Mouse (Mus musculus) spleen, postnatal 10 days (tissue): Measurements from ENCODE around the gene Vmn1r58.
"Not testable (repeated sequence)": the region's sequence is repeated elsewhere in the genome, so short reads cannot be mapped to it uniquely, and the experiment has no call there.

Source experiments
- DNase-seq, 2 experiments: peaks; one replicate each; pipeline ENCODE4 v3.0.0; 2021 to 2022; ENCODE audit warnings: low spot score in 2 of 2

Gene Vmn1r58

DNA sequence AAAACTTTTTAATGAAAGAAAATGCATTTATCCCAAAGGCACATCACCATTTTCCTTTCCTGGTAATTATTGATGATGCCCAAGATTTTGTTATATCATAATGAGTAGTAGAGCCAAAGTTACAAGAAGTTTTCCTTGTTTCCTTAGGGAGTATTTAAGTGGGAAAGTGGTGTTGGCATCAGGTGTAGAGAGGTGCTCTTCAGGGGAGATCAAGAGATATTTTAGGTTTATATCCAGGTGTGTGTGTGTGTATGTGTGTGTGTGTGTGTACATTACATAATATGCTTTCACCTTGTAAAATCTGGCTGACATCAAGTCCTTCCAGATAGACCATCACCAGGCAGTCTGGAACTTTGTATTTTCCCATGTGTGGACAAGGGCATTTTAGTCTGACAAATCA, at the start of gene Vmn1r58:
TSS of gene Vmn1r58 (minus strand) at position 101 of the 400 bp plus-strand sequence.
- DNase-seq = not testable (repeated sequence)

DNA sequence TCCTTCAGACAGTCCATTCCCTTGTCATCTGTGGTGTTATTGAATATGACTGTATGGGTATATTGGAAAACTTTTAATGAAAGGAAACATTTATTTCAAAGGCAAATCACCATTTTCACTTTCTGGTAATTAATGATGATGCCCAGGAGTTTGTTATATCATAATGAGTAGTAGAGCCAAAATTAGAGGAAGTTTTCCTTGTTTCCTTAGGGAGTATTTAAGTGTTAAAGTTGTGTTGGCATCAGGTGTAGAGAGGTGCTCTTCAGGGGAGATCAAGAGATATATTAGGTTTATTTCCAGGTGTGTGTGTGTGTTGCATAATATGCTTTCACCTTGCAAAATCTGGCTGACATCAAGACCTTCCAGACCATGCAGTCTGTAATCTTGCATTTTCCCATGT, 43.5 kb upstream of the Vmn1r58 start, which contains the start of gene Vmn1r59:
TSS of gene Vmn1r59 (minus strand) at position 101 of the 400 bp plus-strand sequence.
- DNase-seq = no peak

DNA sequence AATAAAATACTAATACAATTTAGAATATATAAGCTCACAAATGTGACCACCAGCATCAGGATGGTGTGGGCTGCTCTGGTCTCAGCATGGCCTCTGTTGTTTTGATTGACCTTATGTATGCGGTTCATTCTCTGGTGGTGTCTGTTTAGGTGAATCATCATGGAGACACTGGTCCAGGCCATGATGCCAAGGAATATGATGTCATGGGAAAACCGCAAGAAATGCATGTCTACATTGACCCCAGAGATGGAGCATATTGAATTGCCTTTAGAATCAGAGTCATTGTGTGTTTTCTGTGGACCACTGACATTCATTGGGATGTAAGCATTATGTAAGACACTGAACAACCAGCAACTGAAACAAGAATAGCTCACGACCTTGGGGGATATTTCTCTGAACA, 40.8 kb upstream of the Vmn1r58 start:
- DNase-seq = not testable (repeated sequence)

DNA sequence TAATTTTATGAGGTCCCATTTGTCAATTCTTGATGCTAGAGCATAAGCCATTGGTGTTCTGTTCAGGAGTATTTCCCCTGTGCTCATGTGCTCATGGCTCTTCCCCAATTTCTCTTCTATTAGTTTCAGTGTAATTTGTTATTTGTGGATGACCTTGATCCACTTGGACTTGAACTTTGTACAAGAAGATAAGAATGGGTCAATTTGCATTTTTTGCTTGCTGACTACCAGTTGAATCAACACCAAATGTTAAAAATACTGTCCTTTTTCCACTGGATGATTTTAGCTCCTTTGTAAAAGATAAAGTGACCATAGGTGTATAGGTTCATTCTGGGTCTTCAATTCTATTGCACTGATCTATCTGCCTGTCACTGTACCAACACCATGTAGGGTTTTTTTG, 35.4 kb upstream of the Vmn1r58 start:
- DNase-seq = no peak

DNA sequence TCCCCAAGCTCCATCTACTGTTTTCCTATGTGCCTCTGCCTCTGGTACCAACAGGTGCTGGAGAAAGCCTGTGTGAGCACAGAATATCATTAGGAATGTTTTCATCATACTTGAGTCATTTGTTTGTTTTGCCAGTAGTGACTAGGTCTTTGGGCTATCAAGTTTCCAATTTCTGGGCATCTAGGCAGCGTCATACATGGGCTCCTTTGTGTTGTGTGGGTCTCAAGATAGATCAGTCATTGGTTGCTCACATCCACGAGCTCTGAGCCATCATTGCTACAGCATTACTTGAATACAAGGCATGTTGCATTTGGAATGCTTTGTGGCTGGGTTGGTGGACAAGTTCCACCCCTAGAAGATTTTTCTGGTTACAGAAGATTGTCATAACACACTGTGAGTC, 7.0 kb downstream of the Vmn1r58 start:
- no peak for DNase-seq

DNA sequence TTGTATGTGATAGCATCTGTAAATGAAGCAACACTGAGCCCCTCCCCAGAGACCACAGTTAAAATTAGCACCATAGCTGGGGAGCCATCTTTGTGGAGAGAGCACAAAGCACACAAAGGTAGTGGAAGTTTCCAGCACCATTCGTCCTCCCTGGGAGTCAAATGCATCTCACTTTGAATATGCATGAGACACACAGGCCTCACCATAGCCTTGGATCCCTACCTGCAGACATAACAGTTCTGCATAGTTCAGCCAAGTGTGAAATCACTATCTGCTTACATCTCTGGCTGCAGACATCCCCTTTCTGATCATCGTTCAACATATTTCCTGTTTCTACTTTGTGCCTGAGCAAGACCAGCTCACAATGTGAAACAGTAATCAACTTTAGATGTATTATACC, 46.5 kb downstream of the Vmn1r58 start:
- DNase-seq = no peak

DNA sequence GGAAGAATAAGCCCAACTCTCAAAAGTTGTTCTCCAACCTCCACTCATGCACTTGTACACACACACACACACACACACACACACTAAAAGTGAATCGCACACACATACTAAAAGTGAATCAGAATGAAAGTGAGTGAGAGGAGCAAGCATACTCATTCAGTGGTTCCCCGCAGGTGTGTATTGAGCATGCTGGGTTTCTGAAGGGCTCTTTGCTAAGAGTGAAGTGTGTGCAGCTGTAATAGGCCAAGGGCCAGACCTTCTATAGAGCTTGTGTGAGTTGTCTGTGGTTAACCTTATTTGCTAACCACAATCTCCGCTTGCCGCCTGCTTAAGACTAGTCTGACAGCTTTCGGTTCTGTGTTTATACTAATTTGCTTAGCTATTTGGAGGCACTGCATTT, 49.6 kb downstream of the Vmn1r58 start:
- DNase-seq = no peak
